Mouse (Mus musculus) megakaryocyte-erythroid progenitor cell, adult 5-6 weeks (primary cell): ENCODE data around the gene Ndc80. TPM values are rescaled to one million over a fixed set of nuclear protein-coding genes. Genes with fewer than 3 reads are reported as not detected.
"Not testable (repeated sequence)": the region's sequence is repeated elsewhere in the genome, so short reads cannot be mapped to it uniquely, and the experiment has no call there.

ENCODE experiments used
- ATAC-seq: replicated peaks from 2 replicates; pipeline ENCODE4 v1.8.0; 2016; ENCODE audit warnings: mild to moderate bottlenecking, inconsistent platforms; ENCODE audit not compliant: severe bottlenecking, poor library complexity, low FRiP score, low TSS enrichment
- total RNA-seq, 2 experiments: library from RNA; stranded (forward) in 1 of 2; stranded (reverse) in 1 of 2; fragments of 200-1000, 215-1000 nt in 1 of 2; fragments of >200 nt in 1 of 2; fragmentation: Nextera tagmentation in 1 of 2; gene quantifications; 2 replicates each; pipeline ENCODE4 v1.2.3; 2014 to 2017

The Ndc80 gene
- total RNA-seq (2014; fragmentation: Nextera tagmentation), result 25.1 and 35.8 TPM in 2 replicates
- total RNA-seq (2017), result 73.5 and 83.5 TPM in 2 replicates

- peak; percentile 92 for ATAC-seq
Measured at GRCm38 (mm10) chr17:71526711-71527564, at the start of gene Ndc80. Gene Ndc80, minus strand, starts transcription at chr17:71526857.

- peak; percentile 71 for ATAC-seq
Measured at GRCm38 (mm10) chr17:71561631-71562030, 35.0 kb upstream of the Ndc80 start.

- no peak for ATAC-seq
Measured at GRCm38 (mm10) chr17:71552901-71553300, 26.2 kb upstream of the Ndc80 start.

GRCm38 (mm10) chr17:71551757-71552451 is 25.2 kb upstream of the Ndc80 start, which contains the start of gene Spdya:
Gene Spdya, plus strand, starts transcription at chr17:71552061.
- ATAC-seq, result peak; percentile 95

- no peak for ATAC-seq
Measured at GRCm38 (mm10) chr17:71551350-71551749, 24.7 kb upstream of the Ndc80 start.

GRCm38 (mm10) chr17:71548586-71548985 is 21.9 kb upstream of the Ndc80 start:
- ATAC-seq, result no peak

GRCm38 (mm10) chr17:71537164-71537563 is 10.5 kb upstream of the Ndc80 start:
- ATAC-seq, result no peak

- ATAC-seq, result not testable (repeated sequence)
Measured at GRCm38 (mm10) chr17:71535595-71535994, 8.9 kb upstream of the Ndc80 start.

GRCm38 (mm10) chr17:71528042-71528441 is 1.4 kb upstream of the Ndc80 start:
- ATAC-seq, result no peak

GRCm38 (mm10) chr17:71526302-71526708 is 352 bp downstream of the Ndc80 start:
- ATAC-seq, result peak; percentile 72

- peak; percentile 60 for ATAC-seq
Measured at GRCm38 (mm10) chr17:71510297-71510696, 16.4 kb downstream of the Ndc80 start.

GRCm38 (mm10) chr17:71506832-71507231 is 19.8 kb downstream of the Ndc80 start:
- ATAC-seq, result no peak

GRCm38 (mm10) chr17:71495784-71496183 is 30.9 kb downstream of the Ndc80 start:
- ATAC-seq, result no peak

GRCm38 (mm10) chr17:71491332-71491686 is 35.3 kb downstream of the Ndc80 start:
- ATAC-seq, result no peak

GRCm38 (mm10) chr17:71490666-71491331 is 35.9 kb downstream of the Ndc80 start:
- ATAC-seq, result peak; percentile 90

GRCm38 (mm10) chr17:71489703-71490461 is 36.8 kb downstream of the Ndc80 start:
- ATAC-seq, result peak; percentile 11; the same call in 1 of the 2 replicates

GRCm38 (mm10) chr17:71486231-71486851 is 40.3 kb downstream of the Ndc80 start:
- no peak for ATAC-seq

- ATAC-seq, result peak; percentile 32
Measured at GRCm38 (mm10) chr17:71485791-71486230, 40.8 kb downstream of the Ndc80 start.

GRCm38 (mm10) chr17:71484711-71485110 is 41.9 kb downstream of the Ndc80 start:
- ATAC-seq, result no peak
